Mouse (Mus musculus): ENCODE measurements around the gene Srpx.
A peak's percentile ranks its signal among the peaks of the same experiment; 100 is the strongest.

The Srpx gene

DNA sequence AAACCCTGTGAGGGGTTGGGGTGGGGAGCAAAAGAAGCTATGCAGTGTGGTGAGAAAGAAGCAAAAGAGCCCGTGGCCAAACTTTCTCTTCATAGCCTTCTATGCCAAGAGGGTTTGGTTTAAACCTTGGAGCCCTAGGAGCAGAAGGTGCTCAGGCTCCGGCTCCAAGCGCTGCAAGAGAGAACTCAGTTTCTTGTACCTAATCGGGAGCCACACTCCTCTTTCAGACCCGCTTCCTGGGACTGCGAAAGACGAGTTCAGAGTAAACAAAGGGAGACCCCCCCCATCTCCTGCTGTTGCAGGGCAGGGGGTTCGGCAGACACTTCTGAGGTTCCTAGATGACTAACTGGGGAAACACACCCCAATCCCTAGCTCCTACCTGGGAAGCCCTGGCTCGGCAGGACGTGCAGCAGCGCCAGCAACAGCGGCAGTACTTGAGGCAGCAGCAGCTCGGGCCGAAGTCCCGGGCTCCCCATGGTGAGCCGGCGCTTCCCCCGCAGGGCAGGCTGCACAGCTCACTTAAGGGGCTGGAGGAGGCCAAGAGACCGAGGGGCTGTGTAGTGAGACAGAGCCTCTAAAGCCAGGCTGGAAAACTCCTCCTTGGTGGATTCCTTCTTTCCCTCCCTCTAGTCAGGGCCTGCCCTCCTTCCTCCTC lies at the start of gene Srpx:
TSS of gene Srpx (minus strand) at position 645 of the 655 bp plus-strand sequence.
- DNase-seq (ENCODE audit: low read depth, low spot score): peak; percentile 38

DNA sequence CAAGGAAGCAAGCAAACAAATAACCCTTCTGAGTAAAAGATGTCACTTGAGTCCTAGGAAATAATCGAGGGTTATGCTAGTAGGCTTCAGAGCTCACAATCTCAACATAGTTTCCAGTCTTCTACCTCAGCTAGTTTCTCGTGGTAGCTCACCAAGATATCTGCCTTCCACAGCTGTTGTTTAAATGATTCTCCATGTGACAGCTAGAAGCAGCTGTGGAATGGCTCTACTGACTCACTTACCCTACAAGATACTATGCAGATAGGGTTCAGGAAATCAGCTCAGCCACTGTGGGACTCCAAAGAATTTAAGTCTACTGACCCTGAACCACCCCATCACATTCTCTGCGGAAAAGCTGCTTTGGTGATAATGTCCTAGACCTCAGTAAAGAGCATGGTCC lies 34.9 kb upstream of the Srpx start:
- DNase-seq (ENCODE audit: low read depth, low spot score): no peak

DNA sequence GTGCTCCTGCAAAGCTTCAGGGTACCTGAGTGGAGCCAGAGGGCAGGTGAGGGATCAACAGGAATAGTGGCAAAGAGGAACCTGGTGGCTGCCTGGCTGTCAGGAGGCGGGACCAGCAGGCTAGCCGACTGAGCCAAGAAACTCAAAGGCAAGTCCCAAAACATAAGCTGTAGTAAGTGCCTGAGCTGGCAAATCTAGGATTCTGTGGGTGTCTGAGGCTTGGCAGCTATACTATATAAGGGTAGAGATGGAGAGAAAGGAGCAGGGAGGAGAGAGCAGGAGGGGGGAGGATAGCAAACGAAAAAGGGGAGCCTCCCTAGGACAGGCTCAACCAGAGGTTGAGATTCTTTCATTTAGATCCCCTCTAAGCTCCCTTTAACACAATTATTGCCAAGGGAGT lies 1.7 kb downstream of the Srpx start:
- DNase-seq (ENCODE audit: low read depth, low spot score): no peak

DNA sequence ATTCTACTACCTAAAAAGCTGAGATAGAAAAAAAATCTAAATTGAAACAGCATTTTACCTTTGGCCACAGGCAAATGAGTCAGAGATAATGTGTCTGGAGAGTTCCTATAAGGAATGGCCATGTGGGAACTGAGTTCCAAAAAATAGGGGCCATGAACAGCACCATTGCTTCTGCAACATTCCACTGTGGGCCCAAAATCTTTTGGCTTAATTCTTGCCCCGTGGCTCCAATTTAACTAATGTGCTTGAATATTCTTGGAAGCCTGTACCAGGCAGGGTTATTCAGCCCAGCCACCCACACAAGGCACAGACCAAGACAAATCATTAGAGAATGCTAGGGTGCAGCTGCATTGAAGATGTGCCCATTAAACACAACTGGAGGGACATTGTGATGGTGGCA lies 6.8 kb downstream of the Srpx start:
- no peak for DNase-seq (ENCODE audit: low read depth, low spot score)

DNA sequence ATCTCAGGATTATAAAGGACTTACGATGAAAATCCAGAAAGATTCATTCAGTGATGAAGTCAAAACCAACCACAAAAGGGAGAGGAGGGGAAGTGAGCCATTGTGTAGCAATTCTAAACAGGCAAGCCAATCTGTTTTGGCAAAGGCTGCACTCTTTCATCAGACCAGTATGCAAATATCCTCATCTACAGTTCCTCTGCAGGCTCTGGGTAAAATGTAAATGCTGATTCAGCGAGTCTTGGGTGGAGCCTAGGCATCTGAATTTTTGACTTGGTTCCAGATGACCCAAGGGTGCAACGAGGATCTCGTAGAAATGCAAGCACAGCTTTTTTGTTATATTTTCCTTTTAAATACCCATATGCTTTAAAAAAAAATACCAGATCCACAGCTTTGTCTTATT lies 9.0 kb downstream of the Srpx start:
- no peak for DNase-seq (ENCODE audit: low read depth, low spot score)

DNA sequence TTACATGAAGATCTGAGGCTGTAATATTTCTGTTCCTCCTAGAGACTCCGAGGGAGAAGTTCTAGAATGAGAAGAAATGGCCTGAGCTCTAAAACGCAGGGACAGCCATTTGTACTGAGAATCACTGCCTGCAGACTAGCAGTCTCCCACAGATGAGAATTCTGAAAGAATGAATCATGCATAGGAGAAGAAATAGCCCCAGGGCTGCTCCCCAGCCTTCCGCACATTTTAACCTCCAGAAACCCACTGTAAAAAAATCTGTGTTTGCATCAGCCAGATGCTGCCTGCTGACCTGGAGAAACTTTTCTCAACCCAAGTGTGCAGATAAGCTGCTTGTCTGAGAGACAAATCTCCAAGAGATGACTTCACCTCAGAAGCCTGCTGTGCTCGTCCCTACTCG lies 12.0 kb downstream of the Srpx start:
- DNase-seq (ENCODE audit: low read depth, low spot score): no peak

DNA sequence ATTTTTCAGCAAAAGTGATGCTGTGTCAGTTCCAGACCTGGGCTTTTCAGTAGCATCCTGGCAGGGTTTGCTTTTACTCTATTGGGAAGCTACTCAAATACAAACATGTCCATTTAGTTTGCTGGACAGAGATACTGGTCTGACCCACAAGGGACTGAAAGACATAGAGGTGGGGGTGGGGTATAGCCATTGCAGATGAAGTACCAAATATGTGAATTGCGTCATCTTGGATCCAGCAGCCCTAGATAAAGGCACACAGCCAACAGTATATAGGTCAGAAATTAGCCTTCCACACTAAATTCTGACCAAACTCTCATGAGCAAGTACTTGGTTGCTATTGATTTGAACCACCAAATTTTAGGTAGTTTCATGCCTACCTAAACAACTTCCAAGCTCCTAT lies 14.8 kb downstream of the Srpx start:
- no peak for DNase-seq (ENCODE audit: low read depth, low spot score)

DNA sequence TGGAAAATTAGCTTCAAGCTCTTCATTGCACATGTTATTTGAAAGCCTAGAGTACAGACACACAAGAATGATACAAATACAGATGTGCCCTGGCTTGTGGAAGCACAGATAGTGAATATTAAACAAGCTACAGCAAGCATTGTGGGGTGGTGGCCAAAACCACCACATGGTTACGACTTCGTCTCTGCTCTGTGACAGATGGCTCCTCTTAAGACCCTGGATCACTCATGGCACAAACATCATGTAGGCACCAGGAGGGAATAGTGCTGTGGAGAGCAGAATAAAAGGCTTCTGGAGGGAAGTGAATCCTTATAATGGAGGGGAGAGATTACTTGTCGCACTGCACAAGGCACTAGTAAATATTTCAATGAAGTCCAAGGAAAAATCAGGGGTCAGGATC lies 21.7 kb downstream of the Srpx start:
- DNase-seq (ENCODE audit: low read depth, low spot score): no peak

DNA sequence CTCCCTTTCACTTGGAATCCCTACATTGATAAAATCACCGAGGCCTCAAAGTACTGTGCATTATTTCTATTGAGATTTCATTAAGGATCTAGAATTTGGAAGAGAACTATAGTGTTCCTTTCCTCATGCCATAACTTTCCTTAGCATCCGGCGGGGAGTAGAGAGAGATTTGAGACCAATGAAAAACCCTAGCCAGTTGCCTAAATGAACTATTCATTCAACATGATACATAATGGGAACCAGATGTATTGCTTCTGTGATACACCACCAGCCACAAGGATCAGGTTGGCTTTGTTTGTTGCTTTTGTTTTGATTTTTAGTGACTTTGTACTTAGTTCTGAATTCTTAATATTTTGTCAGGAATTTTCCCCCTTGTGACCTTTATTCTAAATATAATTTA lies 37.1 kb downstream of the Srpx start:
- no peak for DNase-seq (ENCODE audit: low read depth, low spot score)

DNA sequence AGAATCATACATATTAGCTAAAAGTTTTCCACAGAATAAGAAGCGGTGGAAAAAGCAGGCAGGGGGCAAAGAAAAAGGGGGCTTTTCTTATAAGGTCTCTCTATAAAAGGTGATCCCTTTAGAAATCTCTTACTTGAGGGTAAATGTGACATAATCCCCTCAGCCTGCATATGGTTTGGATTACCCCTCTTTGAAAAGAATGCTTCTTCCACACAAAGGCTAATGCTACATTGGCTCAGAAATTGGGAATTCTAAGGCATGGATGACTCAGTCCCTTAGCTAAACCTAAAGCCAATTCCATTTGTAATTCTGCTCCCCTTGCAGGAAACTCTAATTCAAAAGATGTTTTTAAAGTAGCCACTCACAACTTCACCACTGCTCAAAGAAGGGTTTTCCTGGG lies 37.5 kb downstream of the Srpx start:
- no peak for DNase-seq (ENCODE audit: low read depth, low spot score)

DNA sequence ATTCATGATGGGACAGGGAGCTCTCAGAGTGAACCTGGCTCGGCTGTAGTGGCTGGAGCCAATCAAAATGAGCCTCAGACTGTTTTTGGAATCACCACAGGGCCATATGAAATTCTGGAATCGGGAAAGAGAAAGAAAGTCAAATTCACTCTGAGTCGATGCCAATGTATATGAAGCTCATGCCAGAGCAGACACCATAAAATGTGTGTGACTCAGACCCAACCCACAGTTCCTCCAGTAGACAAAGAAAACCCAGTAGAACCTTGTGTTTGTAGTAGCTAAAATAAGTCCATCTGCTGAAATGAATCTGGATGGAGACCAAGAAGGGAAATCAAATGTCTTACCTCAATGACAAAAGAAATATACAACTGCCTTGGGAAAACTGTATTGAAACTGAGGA lies 43.5 kb downstream of the Srpx start:
- no peak for DNase-seq (ENCODE audit: low read depth, low spot score)

DNA sequence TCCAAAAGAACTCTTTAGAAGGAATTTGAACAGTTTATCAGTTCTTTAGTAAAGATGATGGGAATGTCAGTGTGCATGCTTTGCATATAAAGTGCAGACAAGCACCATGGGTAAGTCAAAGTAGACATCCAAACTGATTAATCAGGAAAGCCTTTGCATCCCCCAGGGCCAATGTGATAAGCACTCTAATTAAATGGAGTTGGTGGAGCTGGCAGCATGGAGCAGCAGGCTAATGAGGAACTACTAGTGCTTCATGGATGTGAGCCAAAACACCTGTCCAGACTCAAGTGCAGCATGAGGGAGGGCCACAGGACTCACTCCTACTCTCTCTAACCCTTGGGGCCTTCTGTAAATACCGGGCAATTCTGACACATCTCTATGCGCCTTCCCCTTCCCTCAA lies 46.0 kb downstream of the Srpx start:
- no peak for DNase-seq (ENCODE audit: low read depth, low spot score)

DNA sequence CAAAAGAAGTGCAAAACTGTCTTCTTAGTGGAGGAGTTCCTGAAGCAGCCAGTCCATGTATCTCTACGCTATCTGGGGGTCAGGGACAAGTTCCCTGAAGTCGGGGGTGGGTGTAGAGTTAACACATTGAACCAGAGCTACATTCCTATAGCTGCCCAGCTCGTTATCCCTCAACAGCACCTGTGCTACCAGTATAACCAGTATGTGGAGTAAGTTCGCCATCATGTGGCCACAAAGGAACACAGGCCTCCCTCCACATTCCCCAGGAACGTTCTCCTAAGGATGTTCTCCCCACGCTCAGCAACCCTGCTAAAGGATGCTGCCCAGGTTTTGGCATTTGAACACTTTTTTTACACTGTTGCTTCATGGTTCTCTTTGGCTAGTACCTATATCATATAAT lies 46.8 kb downstream of the Srpx start:
- peak; percentile 20 for DNase-seq (ENCODE audit: low read depth, low spot score)

DNA sequence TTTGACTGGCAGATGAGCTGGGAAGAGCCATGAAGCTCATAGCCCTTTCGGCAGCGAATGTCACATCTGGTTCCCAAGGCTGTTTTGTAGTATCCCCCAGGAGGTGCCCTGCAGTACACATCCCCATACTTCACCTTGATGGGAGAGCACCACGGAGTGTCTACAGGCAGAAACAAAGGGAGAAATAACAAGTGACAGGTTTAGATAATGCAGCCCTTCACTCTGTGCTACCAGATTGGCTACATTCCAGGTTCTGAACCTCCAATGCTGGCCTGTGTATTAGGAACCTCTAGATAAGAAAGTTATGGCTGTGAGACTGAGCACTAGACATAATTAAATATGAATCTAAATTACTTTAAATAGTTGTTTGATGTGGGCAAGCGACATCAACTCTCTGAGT lies 48.1 kb downstream of the Srpx start:
- no peak for DNase-seq (ENCODE audit: low read depth, low spot score)

DNA sequence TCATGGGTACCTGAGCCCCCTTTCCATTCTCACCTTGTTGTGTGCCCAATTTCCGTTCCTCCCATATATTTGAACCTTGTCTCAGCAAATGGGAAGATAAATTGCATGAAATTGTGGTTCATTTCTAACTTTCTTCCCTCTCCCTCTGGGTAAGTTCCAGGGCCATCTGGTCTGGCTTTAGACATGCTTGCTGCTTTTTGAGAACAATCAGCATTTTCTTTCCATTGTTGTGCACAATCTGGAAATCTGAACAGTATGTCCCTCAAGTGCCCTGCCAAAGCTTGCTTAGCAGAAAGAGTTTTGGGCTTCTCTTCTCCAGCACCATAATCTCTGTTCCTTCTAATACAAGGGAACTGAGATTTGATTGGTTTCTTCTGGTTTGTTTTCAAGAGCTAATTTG lies 53.7 kb downstream of the Srpx start:
- no peak for DNase-seq (ENCODE audit: low read depth, low spot score)

DNA sequence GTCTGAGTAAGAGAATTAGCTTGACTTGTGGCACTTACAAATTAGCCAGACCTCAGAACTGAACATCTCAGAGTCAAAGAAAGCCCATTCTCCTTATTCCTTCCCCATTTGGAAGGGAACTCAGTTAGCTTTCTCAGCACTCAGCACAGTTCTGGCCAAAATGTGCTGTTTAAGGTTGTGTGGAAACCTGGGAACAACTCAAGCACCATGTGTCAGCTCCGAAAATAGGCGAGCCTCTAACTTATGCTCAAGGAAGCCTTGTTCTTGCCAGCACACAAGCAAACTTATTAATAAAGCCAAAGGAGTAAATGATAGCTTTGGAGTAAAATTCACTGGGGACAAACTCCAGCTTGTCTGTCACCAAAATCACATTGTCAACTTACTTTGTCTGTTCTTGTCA lies 54.1 kb downstream of the Srpx start:
- no peak for DNase-seq (ENCODE audit: low read depth, low spot score)

DNA sequence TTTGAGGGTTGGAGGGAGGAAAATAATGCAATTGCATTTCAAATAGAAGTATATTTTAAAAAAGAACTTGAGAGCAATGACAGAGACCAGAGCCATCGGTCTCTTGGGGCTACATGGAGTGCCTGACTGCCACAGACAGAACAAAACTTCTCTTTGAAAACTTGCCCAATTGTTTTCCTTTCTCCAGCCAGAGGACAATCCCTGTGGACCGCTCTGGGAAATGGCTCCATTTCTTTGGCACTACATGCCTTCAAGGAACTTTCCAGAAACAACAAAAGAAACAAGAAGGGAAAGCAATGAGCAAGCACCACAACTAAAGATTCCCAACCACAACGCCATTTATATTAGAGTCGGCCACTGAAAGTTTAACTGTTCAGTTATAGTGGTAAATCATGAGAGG lies 55.3 kb downstream of the Srpx start:
- DNase-seq (ENCODE audit: low read depth, low spot score): no peak

DNA sequence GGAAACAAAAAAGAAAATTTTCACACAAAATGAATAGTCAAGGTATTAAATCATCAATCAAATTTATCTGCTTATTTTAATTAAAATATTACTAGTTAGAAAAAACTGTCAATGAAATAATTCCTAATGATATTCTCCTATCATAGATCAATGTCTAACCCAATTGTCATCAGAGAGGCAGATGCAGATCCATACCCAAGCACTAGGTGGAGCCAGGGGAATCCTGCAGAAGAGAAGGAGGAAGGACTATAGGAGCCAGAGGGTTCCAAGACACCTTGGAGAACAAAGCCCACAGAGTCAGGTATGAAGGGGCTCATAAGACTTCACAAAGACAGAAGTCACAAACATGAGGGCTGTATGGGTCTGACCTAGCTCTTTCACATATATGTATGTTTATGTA lies 82.8 kb downstream of the Srpx start:
- no peak for DNase-seq (ENCODE audit: low read depth, low spot score)

DNA sequence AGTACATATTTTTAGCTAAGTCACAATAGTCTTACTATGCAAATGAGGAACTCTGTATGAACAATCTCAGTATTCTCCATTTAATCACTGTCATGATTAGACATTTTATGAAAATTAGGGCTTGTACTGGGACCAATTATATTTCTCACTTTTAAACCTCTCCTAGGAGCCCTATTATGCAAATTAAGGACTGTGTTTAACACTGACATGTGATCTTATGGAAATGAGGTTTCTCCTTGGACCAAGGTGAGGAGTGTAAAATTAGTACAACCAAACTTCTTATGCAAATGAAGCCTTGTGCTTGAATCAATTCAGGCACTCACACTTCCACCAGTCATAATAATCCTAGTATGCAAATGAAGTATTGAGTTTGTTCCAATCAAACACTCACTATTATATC lies 107.3 kb downstream of the Srpx start:
- DNase-seq (ENCODE audit: low read depth, low spot score): no peak

DNA sequence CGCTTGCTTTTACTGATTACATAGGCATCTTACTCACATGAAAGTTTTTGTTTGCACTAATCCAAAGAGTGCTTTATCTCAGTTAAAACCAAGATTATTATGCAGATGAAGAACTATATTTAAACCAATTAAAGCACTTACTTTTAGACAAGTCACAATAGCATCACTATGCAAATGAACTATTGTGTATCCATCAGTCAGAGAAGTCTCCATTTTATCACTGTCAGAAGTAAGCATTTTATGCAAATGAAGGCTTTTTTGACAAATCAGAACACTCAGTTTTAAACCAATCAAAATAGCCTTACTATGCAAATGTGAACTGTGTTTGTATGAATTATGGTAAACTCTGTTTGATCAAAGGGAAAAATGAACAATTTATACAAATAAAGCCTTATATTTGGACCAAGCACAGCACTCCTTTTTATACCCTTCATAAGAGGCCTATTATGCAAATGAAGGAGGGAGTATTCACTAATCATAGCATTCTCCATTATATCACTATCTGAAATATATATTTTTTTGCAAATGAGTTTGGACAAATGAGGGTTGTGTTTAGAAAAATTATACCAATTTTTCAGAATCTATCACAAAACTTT lies 109.7 kb downstream of the Srpx start:
- no peak for DNase-seq (ENCODE audit: low read depth, low spot score)

DNA sequence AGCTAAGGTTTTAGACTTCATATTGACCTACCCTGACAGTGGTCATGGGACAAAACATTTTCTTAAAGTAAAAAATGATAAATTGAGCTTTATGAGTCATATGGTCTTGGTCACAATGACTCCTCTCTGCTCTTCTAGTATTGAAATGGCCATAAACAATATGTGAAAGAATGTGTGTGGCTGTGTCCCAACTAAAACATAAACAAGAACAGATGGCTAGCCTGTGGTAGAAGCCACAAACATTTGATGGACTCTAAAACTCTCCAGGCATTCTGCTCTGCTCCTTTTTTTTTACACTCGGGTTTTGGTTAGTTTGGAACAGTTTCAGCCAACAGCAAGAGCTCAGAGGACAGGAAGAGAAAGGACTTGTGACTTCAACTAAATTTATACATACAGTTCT lies 111.6 kb downstream of the Srpx start:
- DNase-seq (ENCODE audit: low read depth, low spot score): no peak

DNA sequence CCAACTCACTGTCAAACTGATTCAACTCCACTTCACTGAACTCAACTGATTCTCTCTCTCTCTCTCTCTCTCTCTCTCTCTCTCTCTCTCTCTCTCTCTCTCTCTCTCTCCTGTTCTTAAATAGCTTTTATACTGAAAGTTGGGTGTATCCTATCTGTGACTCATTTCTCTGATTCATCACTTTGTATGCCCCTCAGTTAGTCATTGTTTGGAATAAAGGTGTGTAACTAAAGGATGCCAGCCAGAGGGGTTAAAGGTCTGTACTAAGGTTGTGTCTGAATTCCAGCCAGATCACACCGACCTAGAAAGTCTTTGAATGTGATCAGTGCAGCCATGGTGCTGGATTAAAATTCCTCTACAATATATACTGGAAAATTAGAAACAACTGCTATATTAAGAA lies 116.8 kb downstream of the Srpx start:
- no peak for DNase-seq (ENCODE audit: low read depth, low spot score)
